Mouse (Mus musculus) ES-Bruce4 (cell line): ENCODE measurements around the gene Paxx.

Experiments used
- CTCF ChIP-seq: IDR thresholded peaks from one replicate; pipeline ENCODE4 v1.8.1; 2011; ENCODE audit warnings: low read depth, low read length
- POLR2A ChIP-seq: IDR thresholded peaks from one replicate; pipeline ENCODE4 v1.8.1; 2011; ENCODE audit warnings: low read length; ENCODE audit not compliant: insufficient read depth

DNA sequence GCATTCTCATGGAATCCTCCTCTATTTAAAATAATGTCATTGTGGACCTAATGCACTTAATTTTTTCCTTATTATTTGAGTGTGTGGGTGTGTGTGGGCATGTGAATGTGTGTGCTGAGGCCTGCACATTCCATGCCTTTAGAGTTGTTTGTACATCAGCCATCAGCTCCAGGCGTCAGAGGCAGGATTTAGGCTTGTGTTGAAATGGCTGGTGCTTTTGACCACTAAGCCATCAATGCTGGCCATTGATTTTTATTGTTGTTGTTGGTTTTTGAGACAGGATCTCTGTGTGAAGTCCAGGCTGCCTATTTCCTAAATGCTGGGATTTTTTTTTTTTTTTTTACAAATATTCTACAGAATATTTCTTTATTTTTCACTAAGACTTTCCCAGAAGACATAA lies 7.9 kb downstream of the Paxx start:
- TF ChIP-seq CTCF (no peak), POLR2A (no peak)
